ENCODE assay signal across 7 mouse cellular contexts in the genomic region with DNA sequence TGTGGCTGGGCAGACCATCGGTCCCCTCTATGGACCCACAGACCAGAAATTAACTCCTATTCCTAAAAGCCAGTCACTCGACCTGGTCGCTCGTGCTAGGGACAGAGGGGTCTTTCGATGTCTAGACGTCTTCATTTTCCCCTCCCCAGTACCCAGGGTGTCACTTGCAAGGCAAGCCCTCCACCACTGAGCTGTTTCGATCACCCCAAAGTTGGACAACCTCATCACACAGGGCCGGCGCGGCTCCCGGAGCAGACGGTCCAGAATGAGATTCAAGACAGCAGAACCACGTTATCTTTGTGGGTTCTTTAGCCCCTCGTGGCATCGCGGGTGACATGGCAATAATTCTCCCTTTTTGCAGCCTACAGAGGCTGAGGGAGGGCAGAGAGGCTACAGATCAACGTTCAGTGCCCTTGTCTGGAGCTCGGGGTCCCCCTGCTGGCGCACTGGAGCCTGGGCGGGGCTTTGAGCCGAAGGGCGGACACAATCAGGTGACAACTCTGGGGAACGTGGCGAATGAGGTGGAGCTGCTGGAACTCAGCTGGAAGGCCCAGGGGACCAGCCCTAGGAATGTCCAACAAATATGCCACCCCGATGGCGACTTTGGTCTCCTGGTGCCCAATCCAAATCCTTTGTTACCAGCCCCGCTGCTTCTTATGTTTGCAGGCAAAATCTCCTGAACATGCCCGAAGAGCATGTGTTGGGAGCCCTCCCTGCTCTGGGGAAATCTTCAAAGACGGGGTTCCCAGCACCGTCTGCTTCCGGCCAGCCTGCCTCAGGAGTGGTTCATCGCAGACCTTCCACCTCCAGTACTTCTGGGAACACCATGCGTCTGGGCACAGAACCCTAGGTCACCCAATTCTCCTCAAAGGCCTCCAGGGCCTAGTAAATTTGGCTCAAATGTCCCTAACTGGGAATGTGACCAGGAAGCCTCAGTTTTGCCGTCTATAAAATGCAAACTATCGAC. TPM values are rescaled to one million over a fixed set of nuclear protein-coding genes. Genes with fewer than 3 reads are reported as not detected.
A peak's percentile ranks its signal among the peaks of the same experiment; 100 is the strongest.
DNase-seq lines count a peak whose midpoint lies in the region; ATAC-seq and TF ChIP-seq lines count a peak whose summit lies in the region.

No protein-coding gene starts in this region.

- peak overlapping the region; percentile 43 for H3K4me2 ChIP-seq in embryonic facial prominence, embryonic 12.5 days (replicated peaks)
- peak overlapping the region; percentile 54 for H3K4me2 ChIP-seq in limb, embryonic 12.5 days
- peak overlapping the region; percentile 48 for H3K4me2 ChIP-seq in midbrain, embryonic 15.5 days

- TF ChIP-seq POLR2A in heart, adult 2 months (IDR thresholded peaks at IDR 0.05; ENCODE audit: insufficient read depth, low read depth, low read length): no peak

- no peak overlapping the region for H3K9ac ChIP-seq in embryonic facial prominence, embryonic 12.5 days
- no peak overlapping the region for H3K9ac ChIP-seq in heart, adult 2 months (ENCODE audit: low read depth, low read length)
- H3K9ac ChIP-seq in limb, embryonic 12.5 days (replicated peaks): peak overlapping the region; percentile 38; the same call in 1 of the 2 replicates
- H3K9ac ChIP-seq in midbrain, embryonic 15.5 days: peak overlapping the region; percentile 11; the same call in 1 of the 2 replicates

- TF ChIP-seq EP300 in heart, adult 2 months (IDR thresholded peaks at IDR 0.05; ENCODE audit: insufficient read depth, low read depth, low read length): peak; percentile 95

- H3K27ac ChIP-seq in embryonic facial prominence, embryonic 12.5 days: no peak overlapping the region
- no peak overlapping the region for H3K27ac ChIP-seq in heart, adult 2 months
- H3K27ac ChIP-seq in limb, embryonic 12.5 days: no peak overlapping the region
- H3K27ac ChIP-seq in midbrain, embryonic 15.5 days: no peak overlapping the region

- no peaks in the 10 kb centered on the region for H3K9me3 ChIP-seq in embryonic facial prominence, embryonic 12.5 days
- no peaks in the 10 kb centered on the region for H3K9me3 ChIP-seq in limb, embryonic 12.5 days
- no peaks in the 10 kb centered on the region for H3K9me3 ChIP-seq in midbrain, embryonic 15.5 days

- no peaks in the 10 kb centered on the region for H3K36me3 ChIP-seq in embryonic facial prominence, embryonic 12.5 days
- no peaks in the 10 kb centered on the region for H3K36me3 ChIP-seq in heart, adult 2 months (ENCODE audit: control insufficient read depth, insufficient read depth, low read length)
- H3K36me3 ChIP-seq in limb, embryonic 12.5 days: no peaks in the 10 kb centered on the region
- H3K36me3 ChIP-seq in midbrain, embryonic 15.5 days (replicated peaks): no peaks in the 10 kb centered on the region

- WGBS in embryonic facial prominence, embryonic 12.5 days: 19% methylated on average over 35 of the region's 35 CpGs
- WGBS in heart, adult 2 months: 28% methylated on average over 35 of the region's 35 CpGs
- 21% methylated on average over 35 of the region's 35 CpGs for WGBS in limb, embryonic 12.5 days
- whole genome bisulfite sequencing in midbrain, embryonic 15.5 days: 20% methylated on average over 35 of the region's 35 CpGs

- intact Hi-C loops in heart, adult 2 months (cut with DNase I): loop anchor here (1.0 kb wide), 3 partner anchors 48 to 93 kb away; no protein-coding TSS in a partner anchor

- ATAC-seq in embryonic facial prominence, embryonic 12.5 days (ENCODE audit: insufficient number of reproducible peaks, insufficient read depth, low FRiP score, low TSS enrichment): no peak; the same call in 1 of the 2 replicates
- peak; percentile 63; the same call in 1 of the 2 replicates for ATAC-seq in limb, embryonic 12.5 days (ENCODE audit: insufficient number of reproducible peaks, insufficient read depth, low FRiP score, low TSS enrichment, low read depth)
- ATAC-seq in midbrain, embryonic 15.5 days (replicated peaks): peak; percentile 92

- H3K27me3 ChIP-seq in embryonic facial prominence, embryonic 12.5 days: no peaks in the 10 kb centered on the region
- H3K27me3 ChIP-seq in heart, adult 2 months (ENCODE audit: control insufficient read depth, insufficient read depth, low read length): no peaks in the 10 kb centered on the region
- H3K27me3 ChIP-seq in limb, embryonic 12.5 days: peaks cover 13% of the 10 kb centered on the region
- H3K27me3 ChIP-seq in midbrain, embryonic 15.5 days (replicated peaks): 0 out of 2 replicates have a peak, but pooled peaks cover 6% of the 10 kb centered on the region

- peak; percentile 94 for DNase-seq in adrenal gland, postnatal 25 days
- peak; percentile 88 to 93 for DNase-seq in heart, adult 2 months
- DNase-seq in kidney, adult 8-10 months: peak; percentile 83 to 91
- peak; percentile 62 to 84 for DNase-seq in spleen, adult 18-20 months

- H3K4me1 ChIP-seq in embryonic facial prominence, embryonic 12.5 days: no peaks in the 10 kb centered on the region; the same call in 1 of the 2 replicates
- no peaks in the 10 kb centered on the region for H3K4me1 ChIP-seq in heart, adult 2 months (ENCODE audit: control insufficient read depth, insufficient read depth, low read length)
- H3K4me1 ChIP-seq in limb, embryonic 12.5 days (replicated peaks): peaks cover 3% of the 10 kb centered on the region; the same call in 1 of the 2 replicates
- H3K4me1 ChIP-seq in midbrain, embryonic 15.5 days: peaks cover 8% of the 10 kb centered on the region

- TF ChIP-seq CTCF in heart, adult 2 months (IDR thresholded peaks at IDR 0.05): peak; percentile 97

- no peaks in the 10 kb centered on the region for H3K79me2 ChIP-seq in heart, adult 2 months (replicated peaks; ENCODE audit: control insufficient read depth, insufficient read depth, low read length)

- H3K4me3 ChIP-seq in embryonic facial prominence, embryonic 12.5 days: 0 out of 2 replicates have a peak overlapping the region, but pooled peaks have one; percentile 4
- no peak overlapping the region for H3K4me3 ChIP-seq in heart, adult 2 months
- H3K4me3 ChIP-seq in limb, embryonic 12.5 days (replicated peaks): peak overlapping the region; percentile 20; the same call in 1 of the 2 replicates
- peak overlapping the region; percentile 14 for H3K4me3 ChIP-seq in midbrain, embryonic 15.5 days

RNA-seq across cellular contexts. Expression of gene Adora1, which starts 9.0 kb away (rescaled TPM):
- total RNA-seq in adrenal gland, postnatal 25 days (2021): 89.7 and 151 TPM in 2 replicates
- 1.7 and 2.1 TPM in 2 replicates for polyA plus RNA-seq in embryonic facial prominence, embryonic 12.5 days (2016; fragmentation: Nextera tagmentation; extraction: Ambion mirVana)
- 10 to 100 TPM in 1 of 2 experiments, 1 to 10 TPM in 1; 9.6 to 15.0 TPM for total RNA-seq in heart, adult 2 months (2021)
- polyA plus RNA-seq in heart, adult 2 months (2012; rRNA removed): 18.6 and 19.4 TPM in 2 replicates
- polyA plus RNA-seq in limb, embryonic 12.5 days (2016; fragmentation: Nextera tagmentation; extraction: Ambion mirVana): 1.5 and 3.0 TPM in 2 replicates
- 16.2 and 19.2 TPM in 2 replicates for polyA plus RNA-seq in midbrain, embryonic 15.5 days (2015; fragmentation: Nextera tagmentation; extraction: Ambion mirVana)

RNA-seq across cellular contexts. Expression of gene Myog, which starts 45.6 kb away (rescaled TPM):
- not detected in 2 replicates for total RNA-seq in adrenal gland, postnatal 25 days (2021)
- 62.9 and 76.2 TPM in 2 replicates for polyA plus RNA-seq in embryonic facial prominence, embryonic 12.5 days (2016; fragmentation: Nextera tagmentation; extraction: Ambion mirVana)
- total RNA-seq in heart, adult 2 months (2021): not detected
- not detected in 2 replicates for polyA plus RNA-seq in heart, adult 2 months (2012; rRNA removed)
- polyA plus RNA-seq in limb, embryonic 12.5 days (2016; fragmentation: Nextera tagmentation; extraction: Ambion mirVana): 108 and 119 TPM in 2 replicates
- polyA plus RNA-seq in midbrain, embryonic 15.5 days (2015; fragmentation: Nextera tagmentation; extraction: Ambion mirVana): 0.10 TPM in 1 of 2 replicates, not detected in the other

RNA-seq across cellular contexts. Expression of gene Mybph, which starts 51.0 kb away (rescaled TPM):
- total RNA-seq in adrenal gland, postnatal 25 days (2021): not detected in 2 replicates
- 19.9 and 28.3 TPM in 2 replicates for polyA plus RNA-seq in embryonic facial prominence, embryonic 12.5 days (2016; fragmentation: Nextera tagmentation; extraction: Ambion mirVana)
- total RNA-seq in heart, adult 2 months (2021): not detected
- 0.16 and 0.18 TPM in 2 replicates for polyA plus RNA-seq in heart, adult 2 months (2012; rRNA removed)
- polyA plus RNA-seq in limb, embryonic 12.5 days (2016; fragmentation: Nextera tagmentation; extraction: Ambion mirVana): 38.8 and 41.9 TPM in 2 replicates
- 0.13 and 0.19 TPM in 2 replicates for polyA plus RNA-seq in midbrain, embryonic 15.5 days (2015; fragmentation: Nextera tagmentation; extraction: Ambion mirVana)

Comparison
In these comparisons a context has a peak if more than half of its experiments do, and no peak if none do; other contexts are left out.
1. H3K9ac ChIP-seq: peak in limb, embryonic 12.5 days (single experiment) and midbrain, embryonic 15.5 days (single experiment); none in embryonic facial prominence, embryonic 12.5 days (single experiment) and heart, adult 2 months (single experiment).
2. RNA of gene Myog, which starts 45.6 kb away (polyA plus RNA-seq): 108 to 119 TPM in limb, embryonic 12.5 days and 62.9 to 76.2 TPM in embryonic facial prominence, embryonic 12.5 days; 0.10 TPM in midbrain, embryonic 15.5 days and not detected in heart, adult 2 months; every median in the first group is over 10 times any median in the second.
3. RNA of gene Mybph, which starts 51.0 kb away (polyA plus RNA-seq): 38.8 to 41.9 TPM in limb, embryonic 12.5 days and 19.9 to 28.3 TPM in embryonic facial prominence, embryonic 12.5 days; 0.16 to 0.18 TPM in heart, adult 2 months and 0.13 to 0.19 TPM in midbrain, embryonic 15.5 days; every median in the first group is over 10 times any median in the second.
4. Peak in every context shown above with its lines, with median percentiles within 50 percentile points of each other: DNase-seq and H3K4me2 ChIP-seq.